Mouse (Mus musculus): ENCODE results near the gene Rin1. TPM values are rescaled to one million over a fixed set of nuclear protein-coding genes. Genes with fewer than 3 reads are reported as not detected.
"Not testable (repeated sequence)": the region's sequence is repeated elsewhere in the genome, so short reads cannot be mapped to it uniquely, and the experiment has no call there.

Gene Rin1
- 2.5 and 4.8 TPM in 2 replicates for polyA plus RNA-seq (2014; fragmentation: Nextera tagmentation; extraction: Ambion mirVana)

DNA sequence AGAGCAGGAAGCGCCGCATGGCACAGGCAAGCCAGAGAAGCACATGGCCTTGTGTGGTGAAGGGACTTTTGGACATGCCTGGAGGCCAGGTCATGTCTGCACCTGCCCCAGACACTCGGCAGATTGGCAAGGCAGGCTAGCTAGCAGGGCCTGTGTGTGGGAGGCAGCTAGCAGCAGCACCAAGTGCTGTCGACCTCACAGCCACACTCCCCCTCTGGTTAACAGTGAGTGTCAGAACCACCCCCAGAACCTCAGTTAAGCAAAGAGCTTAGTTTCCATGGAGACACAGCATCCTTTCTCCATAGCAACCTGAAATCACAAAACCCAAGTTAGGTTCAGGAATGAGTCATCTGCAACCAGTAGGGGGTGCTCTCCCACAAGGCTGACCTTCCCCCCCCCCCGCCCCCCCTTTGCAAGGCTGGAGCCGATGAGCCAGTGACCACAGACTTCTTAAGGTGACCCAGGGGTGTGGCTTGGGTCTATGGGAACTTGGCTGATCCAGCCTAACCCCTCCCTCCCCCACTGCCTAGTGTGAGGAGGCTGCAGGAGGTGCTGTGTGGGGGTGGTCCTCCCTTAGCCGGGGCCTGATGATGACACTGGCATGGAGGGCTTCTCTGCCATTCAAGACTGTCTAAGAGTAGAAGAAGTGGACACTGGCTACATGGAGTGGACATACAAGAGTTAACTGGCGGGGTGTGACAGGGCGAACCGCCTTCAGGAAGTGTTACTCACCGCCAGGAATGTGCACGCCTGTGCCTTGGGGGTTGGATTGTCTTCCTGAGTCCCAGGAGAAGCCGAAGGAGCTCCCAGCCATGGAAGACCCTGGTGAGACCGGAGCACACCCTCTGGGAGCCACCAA, at the start of gene Rin1:
Gene Rin1, plus strand, starts transcription at position 435 of the 859 bp plus-strand sequence.
- peaks cover 23% of the 10 kb centered on the region for H3K36me3 ChIP-seq (ENCODE audit: control insufficient read depth, insufficient read depth, low read length)
- peak; percentile 38 for ATAC-seq (ENCODE audit: low FRiP score, low TSS enrichment)
- peaks cover 25% of the 10 kb centered on the region for H3K27me3 ChIP-seq (ENCODE audit: control insufficient read depth, insufficient read depth, low read length)
- H3K9me3 ChIP-seq (ENCODE audit: control insufficient read depth, low read length) = no peaks in the 10 kb centered on the region
- peaks cover 25% of the 10 kb centered on the region for H3K4me1 ChIP-seq (ENCODE audit: control insufficient read depth, insufficient read depth, low read length)
- H3K27ac ChIP-seq (ENCODE audit: low read depth, low read length) = no peak within 1 kb of the TSS
- peak within 1 kb of the TSS; percentile 29; the same call in 1 of the 2 replicates for H3K4me3 ChIP-seq (ENCODE audit: low read length)
- 13% methylated on average over 14 of the region's 14 CpGs for WGBS
- H3K9ac ChIP-seq (ENCODE audit: low read depth, low read length) = peak within 1 kb of the TSS; percentile 44; the same call in 1 of the 2 replicates
- H3K4me2 ChIP-seq (replicated peaks; ENCODE audit: low read depth, low read length) = peak within 1 kb of the TSS; percentile 36

DNA sequence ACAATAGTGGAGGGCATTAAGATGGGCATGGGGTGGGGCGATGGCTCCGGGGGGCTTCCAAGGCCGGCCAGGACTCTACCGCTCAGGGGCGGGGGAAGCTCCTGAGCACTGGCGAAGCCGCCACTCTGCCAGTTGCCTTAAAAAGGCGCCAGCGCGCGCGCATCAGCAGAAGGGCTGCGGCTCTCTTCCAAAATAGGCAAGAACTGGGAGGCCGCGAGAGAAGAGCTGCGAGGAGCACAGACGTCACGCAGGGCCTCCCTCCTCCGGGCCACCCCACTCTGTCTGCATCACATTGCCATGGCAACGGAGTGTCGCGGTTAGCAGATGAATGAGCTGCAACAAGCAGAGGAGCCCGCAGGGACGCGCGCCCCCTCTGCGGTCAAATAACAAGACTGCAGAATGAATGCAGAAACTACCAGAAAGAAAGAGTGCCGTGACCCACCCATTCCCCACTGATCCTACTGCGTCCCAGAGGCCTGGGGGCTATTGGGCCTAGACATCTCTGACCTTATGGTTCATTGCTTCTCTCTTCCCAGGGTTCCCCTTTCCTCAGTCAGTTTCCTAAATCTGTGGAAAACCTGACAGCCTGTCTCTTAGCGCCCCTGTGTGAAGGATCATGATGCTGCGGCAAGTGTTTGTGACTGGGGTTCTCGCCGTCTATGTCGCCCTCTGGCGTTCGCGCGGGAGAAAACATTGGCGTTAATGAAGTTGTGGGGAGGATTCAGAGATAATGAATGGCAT, 48.4 kb upstream of the Rin1 start:
- no peaks in the 10 kb centered on the region for H3K27me3 ChIP-seq (ENCODE audit: control insufficient read depth, insufficient read depth, low read length)
- no peaks in the 10 kb centered on the region for H3K36me3 ChIP-seq (ENCODE audit: control insufficient read depth, insufficient read depth, low read length)
- no peak overlapping the region for H3K9ac ChIP-seq (ENCODE audit: low read depth, low read length)
- peak; percentile 94 for ATAC-seq (ENCODE audit: low FRiP score, low TSS enrichment)
- WGBS = 1% methylated on average over 39 of the region's 39 CpGs
- peak overlapping the region; percentile 42 for H3K4me2 ChIP-seq (replicated peaks; ENCODE audit: low read depth, low read length)
- H3K4me1 ChIP-seq (ENCODE audit: control insufficient read depth, insufficient read depth, low read length) = peaks cover 7% of the 10 kb centered on the region; the same call in 1 of the 2 replicates
- peak overlapping the region; percentile 21 for H3K4me3 ChIP-seq (ENCODE audit: low read length)
- no peak overlapping the region for H3K27ac ChIP-seq (ENCODE audit: low read depth, low read length)
- peaks cover 8% of the 10 kb centered on the region; the same call in 1 of the 2 replicates for H3K9me3 ChIP-seq (ENCODE audit: control insufficient read depth, low read length)

GRCm38 (mm10) chr19:5003644-5004043, 46.6 kb upstream of the Rin1 start:
- H3K4me2 ChIP-seq (replicated peaks; ENCODE audit: low read depth, low read length); H3K36me3 ChIP-seq (ENCODE audit: control insufficient read depth, insufficient read depth, low read length); H3K9me3 ChIP-seq (ENCODE audit: control insufficient read depth, low read length); H3K9ac ChIP-seq (ENCODE audit: low read depth, low read length); ATAC-seq (ENCODE audit: low FRiP score, low TSS enrichment); H3K4me1 ChIP-seq (ENCODE audit: control insufficient read depth, insufficient read depth, low read length); H3K27me3 ChIP-seq (ENCODE audit: control insufficient read depth, insufficient read depth, low read length); H3K4me3 ChIP-seq (ENCODE audit: low read length); H3K27ac ChIP-seq (ENCODE audit: low read depth, low read length): not testable (repeated sequence)
- 63% methylated on average over 2 of the region's 2 CpGs for WGBS

- H3K4me2 ChIP-seq (replicated peaks; ENCODE audit: low read depth, low read length) = no peak overlapping the region
- WGBS = 71% methylated on average over 4 of the region's 4 CpGs
- no peak overlapping the region for H3K9ac ChIP-seq (ENCODE audit: low read depth, low read length)
- no peaks in the 10 kb centered on the region for H3K36me3 ChIP-seq (ENCODE audit: control insufficient read depth, insufficient read depth, low read length)
- H3K4me3 ChIP-seq (ENCODE audit: low read length) = no peak overlapping the region
- no peaks in the 10 kb centered on the region for H3K27me3 ChIP-seq (ENCODE audit: control insufficient read depth, insufficient read depth, low read length)
- ATAC-seq (ENCODE audit: low FRiP score, low TSS enrichment) = no peak
- H3K27ac ChIP-seq (ENCODE audit: low read depth, low read length) = no peak overlapping the region
- peaks cover 8% of the 10 kb centered on the region; the same call in 1 of the 2 replicates for H3K9me3 ChIP-seq (ENCODE audit: control insufficient read depth, low read length)
- H3K4me1 ChIP-seq (ENCODE audit: control insufficient read depth, insufficient read depth, low read length) = peaks cover 7% of the 10 kb centered on the region; the same call in 1 of the 2 replicates
Measured at GRCm38 (mm10) chr19:5004925-5005324, 45.4 kb upstream of the Rin1 start.

DNA sequence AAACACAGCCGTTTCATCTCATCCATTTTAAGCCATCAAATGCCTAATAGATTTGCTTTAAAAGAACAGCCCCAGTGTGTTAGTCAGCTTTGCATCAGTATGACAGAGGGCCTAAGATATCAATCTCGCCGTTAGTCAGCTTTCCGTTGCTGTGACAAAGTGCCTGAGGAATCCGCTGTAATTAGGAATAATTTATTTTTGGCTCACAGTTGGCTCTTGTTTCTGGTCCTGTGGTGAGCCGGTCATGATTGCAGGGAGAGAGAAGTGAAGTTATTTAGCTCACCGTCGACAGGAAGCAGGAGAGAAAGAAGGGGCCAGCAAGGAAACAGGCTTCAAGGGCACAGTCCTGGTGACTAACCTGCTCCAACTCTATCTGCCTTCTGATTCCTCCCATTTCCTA, 37.1 kb upstream of the Rin1 start:
- 59% methylated on average over 8 of the region's 8 CpGs for WGBS
- 0 out of 2 replicates have a peak, but pooled peaks cover 2% of the 10 kb centered on the region for H3K27me3 ChIP-seq (ENCODE audit: control insufficient read depth, insufficient read depth, low read length)
- no peak overlapping the region for H3K4me3 ChIP-seq (ENCODE audit: low read length)
- ATAC-seq (ENCODE audit: low FRiP score, low TSS enrichment) = no peak
- no peak overlapping the region for H3K4me2 ChIP-seq (replicated peaks; ENCODE audit: low read depth, low read length)
- H3K9me3 ChIP-seq (ENCODE audit: control insufficient read depth, low read length) = no peaks in the 10 kb centered on the region
- H3K27ac ChIP-seq (ENCODE audit: low read depth, low read length) = no peak overlapping the region
- H3K9ac ChIP-seq (ENCODE audit: low read depth, low read length) = no peak overlapping the region
- no peaks in the 10 kb centered on the region for H3K36me3 ChIP-seq (ENCODE audit: control insufficient read depth, insufficient read depth, low read length)
- peaks cover 8% of the 10 kb centered on the region; the same call in 1 of the 2 replicates for H3K4me1 ChIP-seq (ENCODE audit: control insufficient read depth, insufficient read depth, low read length)

- no peak for ATAC-seq (ENCODE audit: low FRiP score, low TSS enrichment)
Measured at GRCm38 (mm10) chr19:5014961-5015398, 35.3 kb upstream of the Rin1 start.

DNA sequence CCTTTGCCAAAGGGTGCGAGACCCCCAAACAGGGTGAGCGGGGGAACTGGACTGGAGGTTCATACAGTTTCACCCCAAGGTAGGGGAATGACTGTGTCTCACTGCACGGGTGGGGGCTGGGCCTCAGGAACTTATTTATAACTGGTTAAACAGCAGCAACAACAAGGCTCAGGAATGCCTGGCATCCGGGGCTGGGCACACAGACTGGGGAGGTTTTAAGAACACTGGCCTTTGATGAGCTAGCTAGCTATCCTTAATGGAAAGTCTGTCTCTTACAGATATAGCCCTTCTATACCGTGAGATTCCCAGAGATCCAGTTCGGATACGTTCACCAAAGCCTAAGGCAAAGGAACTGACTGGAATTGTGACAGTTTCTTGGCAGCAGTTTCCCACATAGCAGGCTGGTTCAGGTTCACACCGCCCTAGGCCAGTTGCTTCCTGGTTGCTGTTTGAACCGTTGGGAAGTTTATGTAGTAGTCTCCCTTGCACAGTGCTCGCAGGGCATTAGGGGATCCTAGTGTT, 34.0 kb upstream of the Rin1 start:
- WGBS = 32% methylated on average over 10 of the region's 10 CpGs
- 0 out of 2 replicates have a peak overlapping the region, but pooled peaks have one; percentile 24 for H3K9ac ChIP-seq (ENCODE audit: low read depth, low read length)

More at GRCm38 (mm10) chr19:5014961-5015398, 35.3 kb upstream of the Rin1 start:
- Histone ChIP-seq H3K36me3 (ENCODE audit: control insufficient read depth, insufficient read depth, low read length) (no peaks in the 10 kb centered on the region), H3K4me3 (ENCODE audit: low read length) (no peak overlapping the region), H3K9me3 (ENCODE audit: control insufficient read depth, low read length) (no peaks in the 10 kb centered on the region), H3K4me2 (replicated peaks; ENCODE audit: low read depth, low read length) (no peak overlapping the region), H3K9ac (ENCODE audit: low read depth, low read length) (no peak overlapping the region), H3K27ac (ENCODE audit: low read depth, low read length) (no peak overlapping the region), H3K4me1 (ENCODE audit: control insufficient read depth, insufficient read depth, low read length) (peaks cover 8% of the 10 kb centered on the region; the same call in 1 of the 2 replicates), H3K27me3 (ENCODE audit: control insufficient read depth, insufficient read depth, low read length) (0 out of 2 replicates have a peak, but pooled peaks cover 2% of the 10 kb centered on the region)
- 20% methylated on average over 8 of the region's 8 CpGs for WGBS

DNA sequence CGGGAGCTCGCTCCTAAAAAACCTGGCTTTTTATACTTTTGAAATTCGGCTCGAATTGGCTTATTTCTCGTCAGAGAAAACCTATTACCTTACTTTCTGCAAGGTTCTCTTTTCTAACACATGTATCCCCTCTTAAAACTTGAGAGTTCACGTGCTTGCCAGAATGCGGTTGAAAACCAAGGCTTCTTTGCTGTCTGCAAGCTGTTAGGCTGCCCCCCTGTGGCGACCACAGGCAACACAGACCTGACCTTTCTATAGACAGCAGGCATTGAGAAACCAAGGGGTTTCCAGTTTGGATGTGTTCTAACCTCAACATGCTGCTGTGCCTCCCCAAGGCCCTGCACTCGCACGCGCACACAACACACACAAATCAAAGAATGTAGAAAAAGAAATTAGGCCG, 33.5 kb upstream of the Rin1 start:
- WGBS = 27% methylated on average over 12 of the region's 12 CpGs

More for the DNA sequence above, 34.0 kb upstream of the Rin1 start:
- H3K4me1 ChIP-seq (ENCODE audit: control insufficient read depth, insufficient read depth, low read length) = peaks cover 8% of the 10 kb centered on the region; the same call in 1 of the 2 replicates
- no peaks in the 10 kb centered on the region for H3K9me3 ChIP-seq (ENCODE audit: control insufficient read depth, low read length)
- H3K4me3 ChIP-seq (ENCODE audit: low read length) = no peak overlapping the region
- H3K4me2 ChIP-seq (replicated peaks; ENCODE audit: low read depth, low read length) = 0 out of 2 replicates have a peak overlapping the region, but pooled peaks have one; percentile 4
- no peaks in the 10 kb centered on the region for H3K27me3 ChIP-seq (ENCODE audit: control insufficient read depth, insufficient read depth, low read length)
- peak overlapping the region; percentile 60; the same call in 1 of the 2 replicates for H3K27ac ChIP-seq (ENCODE audit: low read depth, low read length)
- no peaks in the 10 kb centered on the region for H3K36me3 ChIP-seq (ENCODE audit: control insufficient read depth, insufficient read depth, low read length)
- peak; percentile 51; the same call in 1 of the 2 replicates for ATAC-seq (ENCODE audit: low FRiP score, low TSS enrichment)

More for the DNA sequence above, 33.5 kb upstream of the Rin1 start:
- Histone ChIP-seq H3K27ac (ENCODE audit: low read depth, low read length) (peak overlapping the region; percentile 60; the same call in 1 of the 2 replicates), H3K4me2 (replicated peaks; ENCODE audit: low read depth, low read length) (0 out of 2 replicates have a peak overlapping the region, but pooled peaks have one; percentile 4), H3K9ac (ENCODE audit: low read depth, low read length) (0 out of 2 replicates have a peak overlapping the region, but pooled peaks have one; percentile 24), H3K4me1 (ENCODE audit: control insufficient read depth, insufficient read depth, low read length) (peaks cover 8% of the 10 kb centered on the region; the same call in 1 of the 2 replicates), H3K9me3 (ENCODE audit: control insufficient read depth, low read length) (no peaks in the 10 kb centered on the region), H3K36me3 (ENCODE audit: control insufficient read depth, insufficient read depth, low read length) (no peaks in the 10 kb centered on the region), H3K4me3 (ENCODE audit: low read length) (no peak overlapping the region), H3K27me3 (ENCODE audit: control insufficient read depth, insufficient read depth, low read length) (no peaks in the 10 kb centered on the region)
- no peak for ATAC-seq (ENCODE audit: low FRiP score, low TSS enrichment)

Measured in kidney, embryonic 14.5 days (tissue).